Mouse (Mus musculus) embryonic facial prominence, embryonic 11.5 days (tissue): ENCODE data around the gene Cxcl9. TPM values are rescaled to one million over a fixed set of nuclear protein-coding genes. Genes with fewer than 3 reads are reported as not detected.

Experiments used
- ATAC-seq: fragments of 200-750 bp; cut with Nextera tagmentation; replicated peaks from 2 replicates; pipeline ENCODE4 v1.8.0; 2017; ENCODE audit warnings: low read depth; ENCODE audit not compliant: insufficient number of reproducible peaks, low FRiP score, low TSS enrichment
- DNase-seq: peaks from one replicate; pipeline ENCODE4 v3.0.0-alpha.2; 2015; ENCODE audit warnings: low spot score
- H3K27ac ChIP-seq: fragments of 300-500 bp; sonication (generic); replicated peaks from 2 replicates; pipeline ENCODE4 v1.5.1; 2014; ENCODE audit warnings: mild to moderate bottlenecking, low read depth, low read length, control low read depth
- H3K27me3 ChIP-seq: fragments of 300-500 bp; sonication (generic); 2 replicates; pipeline ENCODE4 v1.6.1; 2014; ENCODE audit warnings: mild to moderate bottlenecking, low read length, moderate library complexity, mixed read lengths; ENCODE audit not compliant: control insufficient read depth, insufficient read depth
- H3K36me3 ChIP-seq: fragments of 300-500 bp; sonication (generic); replicated peaks from 2 replicates; pipeline ENCODE4 v1.6.1; 2014; ENCODE audit warnings: low read depth, mild to moderate bottlenecking, low read length, moderate library complexity, mixed read lengths; ENCODE audit not compliant: control insufficient read depth, insufficient read depth
- H3K4me1 ChIP-seq: fragments of 300-500 bp; sonication (generic); 2 replicates; pipeline ENCODE4 v1.6.1; 2014; ENCODE audit warnings: low read length, mixed read lengths; ENCODE audit not compliant: control insufficient read depth, insufficient read depth
- H3K4me2 ChIP-seq: fragments of 300-500 bp; sonication (generic); 2 replicates; pipeline ENCODE4 v1.6.1; 2014; ENCODE audit warnings: low read depth, mild to moderate bottlenecking, control low read depth, low read length, moderate library complexity
- H3K4me3 ChIP-seq: fragments of 300-500 bp; sonication (generic); 2 replicates; pipeline ENCODE4 v1.5.1; 2014; ENCODE audit warnings: low read depth, low read length, control low read depth
- H3K9ac ChIP-seq: fragments of 300-500 bp; sonication (generic); replicated peaks from 2 replicates; pipeline ENCODE4 v1.6.1; 2014; ENCODE audit warnings: mild to moderate bottlenecking, control low read depth, low read length
- H3K9me3 ChIP-seq: fragments of 300-500 bp; sonication (generic); replicated peaks from 2 replicates; pipeline ENCODE4 v1.6.1; 2016; ENCODE audit warnings: mild to moderate bottlenecking, low read length, inconsistent platforms, mixed read lengths; ENCODE audit not compliant: control insufficient read depth
- WGBS: fragments of 180-500 bp; shearing (Covaris S2); extraction: QIAGEN DNeasy Blood & Tissue Kit; methylation state at CpG from one replicate; pipeline ENCODE4 v1.1.7; 2014; 5-methylcytosine and 5-hydroxymethylcytosine counted together
- polyA plus RNA-seq: library from polyadenylated mRNA; unstranded; fragments of >200 nt; fragmentation: Nextera tagmentation; extraction: Ambion mirVana; gene quantifications from 2 replicates; pipeline ENCODE4 v1.2.1, GENCODE M21; 2014

The Cxcl9 gene
- polyA plus RNA-seq, 1 experiment from 2014 or later = not detected

GRCm38 (mm10) chr5:92331635-92332338, 3.9 kb upstream of the Cxcl9 start, which contains the start of gene Art3:
Gene Art3, plus strand, starts transcription at chr5:92331827.
- ATAC-seq (no peak), DNase-seq (no peak)
- no peak within 1 kb of the TSS for H3K27ac ChIP-seq
- H3K36me3 ChIP-seq = no peaks in the 10 kb centered on the region
- H3K9me3 ChIP-seq = no peaks in the 10 kb centered on the region
- WGBS = 90% methylated on average over 17 of the region's 17 CpGs
- H3K4me1 ChIP-seq = no peaks in the 10 kb centered on the region
- H3K4me3 ChIP-seq = no peak within 1 kb of the TSS
- H3K27me3 ChIP-seq = no peaks in the 10 kb centered on the region
- H3K4me2 ChIP-seq = no peak within 1 kb of the TSS
- no peak within 1 kb of the TSS for H3K9ac ChIP-seq

- Histone ChIP-seq H3K27me3 (no peaks in the 10 kb centered on the region), H3K4me2 (no peak overlapping the region), H3K36me3 (no peaks in the 10 kb centered on the region), H3K27ac (no peak overlapping the region), H3K9me3 (no peaks in the 10 kb centered on the region), H3K4me1 (no peaks in the 10 kb centered on the region), H3K4me3 (no peak overlapping the region), H3K9ac (no peak overlapping the region)
- DNase-seq (no peak), ATAC-seq (no peak)
- 90% methylated on average over 12 of the region's 12 CpGs for WGBS
These were observed 3.2 kb upstream of the Cxcl9 start for GRCm38 (mm10) chr5:92331122-92331521.

DNA sequence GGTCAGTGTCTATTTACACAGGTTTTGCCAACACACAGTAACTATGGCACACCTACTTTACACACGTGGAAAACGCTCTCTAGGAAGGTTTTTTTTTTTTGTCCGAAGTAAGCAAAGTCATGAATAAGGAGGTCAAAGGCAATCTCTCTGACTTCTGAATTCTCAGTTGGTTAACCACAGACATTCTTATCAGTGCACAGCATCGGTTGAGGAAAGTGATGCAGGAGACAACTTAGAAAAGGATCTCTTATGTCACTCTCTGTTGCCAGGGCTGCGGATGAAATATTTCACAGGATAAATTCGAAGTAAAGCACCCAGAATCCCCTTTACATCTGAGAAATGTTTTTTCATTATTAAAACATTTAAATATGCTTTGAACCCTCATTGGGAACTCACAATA, 512 bp downstream of the Cxcl9 start:
- no peak overlapping the region for H3K4me3 ChIP-seq
- H3K36me3 ChIP-seq = no peaks in the 10 kb centered on the region
- 83% methylated on average over 6 of the region's 6 CpGs for WGBS
- no peak for ATAC-seq
- no peaks in the 10 kb centered on the region for H3K27me3 ChIP-seq
- H3K9me3 ChIP-seq = no peaks in the 10 kb centered on the region
- DNase-seq = no peak
- no peak overlapping the region for H3K27ac ChIP-seq
- H3K4me2 ChIP-seq = no peak overlapping the region
- H3K9ac ChIP-seq = no peak overlapping the region
- no peaks in the 10 kb centered on the region for H3K4me1 ChIP-seq

- Histone ChIP-seq H3K4me2 (no peak overlapping the region), H3K4me3 (no peak overlapping the region), H3K9ac (no peak overlapping the region), H3K36me3 (no peaks in the 10 kb centered on the region), H3K4me1 (no peaks in the 10 kb centered on the region), H3K27me3 (no peaks in the 10 kb centered on the region), H3K27ac (no peak overlapping the region), H3K9me3 (no peaks in the 10 kb centered on the region)
- DNase-seq (no peak), ATAC-seq (no peak)
- 83% methylated on average over 5 of the region's 5 CpGs for WGBS
These were observed 4.6 kb downstream of the Cxcl9 start for GRCm38 (mm10) chr5:92323264-92323663.

- H3K4me3 ChIP-seq = no peak overlapping the region
- H3K4me1 ChIP-seq = no peaks in the 10 kb centered on the region
- no peaks in the 10 kb centered on the region for H3K27me3 ChIP-seq
- H3K9me3 ChIP-seq = no peaks in the 10 kb centered on the region
- WGBS = 86% methylated on average over 4 of the region's 4 CpGs
- ATAC-seq = no peak
- no peak overlapping the region for H3K27ac ChIP-seq
- H3K36me3 ChIP-seq = no peaks in the 10 kb centered on the region
- no peak overlapping the region for H3K9ac ChIP-seq
- DNase-seq = no peak
- no peak overlapping the region for H3K4me2 ChIP-seq
These were observed 5.3 kb downstream of the Cxcl9 start for GRCm38 (mm10) chr5:92322612-92323011.

- Histone ChIP-seq H3K27ac (no peak overlapping the region), H3K36me3 (no peaks in the 10 kb centered on the region), H3K4me1 (no peaks in the 10 kb centered on the region), H3K9me3 (no peaks in the 10 kb centered on the region), H3K27me3 (no peaks in the 10 kb centered on the region), H3K9ac (no peak overlapping the region), H3K4me3 (no peak overlapping the region), H3K4me2 (no peak overlapping the region)
- ATAC-seq = no peak
- no peak for DNase-seq
- WGBS = 80% methylated on average over 8 of the region's 8 CpGs
These were observed 6.1 kb downstream of the Cxcl9 start for GRCm38 (mm10) chr5:92321631-92322400.

DNA sequence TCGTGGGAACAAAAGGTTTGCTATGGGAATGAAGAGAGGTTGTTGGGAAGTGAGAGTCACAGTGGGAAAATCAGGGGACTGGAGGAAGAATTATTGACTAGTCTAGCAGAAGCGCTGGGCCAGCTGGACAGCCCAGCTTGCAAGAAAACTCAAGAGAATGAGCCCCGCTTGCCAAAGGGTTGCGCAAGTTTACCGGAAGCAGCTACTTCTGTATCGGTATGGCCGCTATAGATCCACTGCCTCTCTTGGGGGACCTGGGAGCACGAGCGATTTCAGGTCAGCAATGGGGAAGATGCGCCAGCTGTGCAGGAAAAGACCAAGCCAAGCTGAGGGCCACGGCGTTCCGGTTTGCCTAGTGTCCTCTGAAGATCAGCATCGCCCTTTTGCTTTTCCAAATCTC, 9.3 kb downstream of the Cxcl9 start:
- no peak for ATAC-seq

GRCm38 (mm10) chr5:92318119-92318518, 9.8 kb downstream of the Cxcl9 start:
- Histone ChIP-seq H3K4me3 (no peak overlapping the region), H3K9ac (no peak overlapping the region), H3K36me3 (no peaks in the 10 kb centered on the region), H3K4me1 (no peaks in the 10 kb centered on the region), H3K27me3 (no peaks in the 10 kb centered on the region), H3K4me2 (no peak overlapping the region), H3K27ac (no peak overlapping the region), H3K9me3 (no peaks in the 10 kb centered on the region)
- no peak for ATAC-seq
- DNase-seq = no peak
- 82% methylated on average over 7 of the region's 7 CpGs for WGBS

More for the DNA sequence above, 9.3 kb downstream of the Cxcl9 start:
- Histone ChIP-seq H3K27me3 (no peaks in the 10 kb centered on the region), H3K9ac (no peak overlapping the region), H3K36me3 (no peaks in the 10 kb centered on the region), H3K27ac (no peak overlapping the region), H3K4me2 (no peak overlapping the region), H3K4me1 (no peaks in the 10 kb centered on the region), H3K9me3 (no peaks in the 10 kb centered on the region), H3K4me3 (no peak overlapping the region)
- DNase-seq = no peak
- 92% methylated on average over 14 of the region's 14 CpGs for WGBS
